Mouse (Mus musculus) frontal cortex, postnatal 14 days (tissue): ENCODE results near the gene Thsd7b.
"Not testable (repeated sequence)": the region's sequence is repeated elsewhere in the genome, so short reads cannot be mapped to it uniquely, and the experiment has no call there.

Source experiments
- DNase-seq, 2 experiments: peaks; one replicate each; pipeline ENCODE4 v3.0.0; 2022; ENCODE audit warnings: low spot score in 2 of 2

Thsd7b gene

GRCm38 (mm10) chr1:130085910-130086309, 812.8 kb downstream of the Thsd7b start:
- no peak for DNase-seq

- no peak for DNase-seq
Measured at GRCm38 (mm10) chr1:130099227-130099626, 826.1 kb downstream of the Thsd7b start.

- DNase-seq, result no peak
Measured at GRCm38 (mm10) chr1:130112580-130113314, 839.6 kb downstream of the Thsd7b start.

- no peak for DNase-seq
Measured at GRCm38 (mm10) chr1:130113549-130113948, 840.4 kb downstream of the Thsd7b start.

GRCm38 (mm10) chr1:130130901-130131300, 857.8 kb downstream of the Thsd7b start:
- peak in 1 of 2 experiments; percentile 7 for DNase-seq

GRCm38 (mm10) chr1:130166187-130166586, 893.1 kb downstream of the Thsd7b start:
- DNase-seq, result no peak

GRCm38 (mm10) chr1:130167260-130167659, 894.2 kb downstream of the Thsd7b start:
- DNase-seq, result no peak

- no peak for DNase-seq
Measured at GRCm38 (mm10) chr1:130169875-130170274, 896.8 kb downstream of the Thsd7b start.

- no peak for DNase-seq
Measured at GRCm38 (mm10) chr1:130170290-130170689, 897.2 kb downstream of the Thsd7b start.

GRCm38 (mm10) chr1:130186836-130187235, 913.7 kb downstream of the Thsd7b start:
- not testable (repeated sequence) for DNase-seq

- DNase-seq, result peak in 1 of 2 experiments; percentile 31
Measured at GRCm38 (mm10) chr1:130192190-130193028, 919.3 kb downstream of the Thsd7b start.

- no peak for DNase-seq
Measured at GRCm38 (mm10) chr1:130217404-130217803, 944.3 kb downstream of the Thsd7b start.

- no peak for DNase-seq
Measured at GRCm38 (mm10) chr1:130222904-130223303, 949.8 kb downstream of the Thsd7b start.

- no peak for DNase-seq
Measured at GRCm38 (mm10) chr1:130245563-130245962, 972.5 kb downstream of the Thsd7b start.

- not testable (repeated sequence) for DNase-seq
Measured at GRCm38 (mm10) chr1:130246264-130246663, 973.2 kb downstream of the Thsd7b start.

GRCm38 (mm10) chr1:130246930-130247329, 973.8 kb downstream of the Thsd7b start:
- DNase-seq, result not testable (repeated sequence)

- DNase-seq, result no peak
Measured at GRCm38 (mm10) chr1:130262046-130262445, 988.9 kb downstream of the Thsd7b start.
